Mouse (Mus musculus) liver, embryonic 14.5 days (tissue): ENCODE data around the gene Isoc2a.

ENCODE experiments used
- CTCF ChIP-seq: IDR thresholded peaks from 2 replicates; pipeline ENCODE4 v1.5.1; 2016; ENCODE audit warnings: antibody characterized with exemption, low read depth, control low read depth
- EP300 ChIP-seq: IDR thresholded peaks from 2 replicates; pipeline ENCODE4 v1.6.1; 2016; ENCODE audit warnings: antibody characterized with exemption, low read depth

- TF ChIP-seq CTCF (no peak), EP300 (no peak)
These were observed 13.3 kb upstream of the Isoc2a start for GRCm38 (mm10) chr7:4863541-4864080.
